Mouse (Mus musculus) embryo, embryonic 10 days (tissue): ENCODE results near the gene Nfyc.

Experiments used
- DNase-seq: peaks from one replicate; pipeline ENCODE4 v3.0.0-alpha.2; 2015; ENCODE audit warnings: low spot score

Nfyc gene

DNA sequence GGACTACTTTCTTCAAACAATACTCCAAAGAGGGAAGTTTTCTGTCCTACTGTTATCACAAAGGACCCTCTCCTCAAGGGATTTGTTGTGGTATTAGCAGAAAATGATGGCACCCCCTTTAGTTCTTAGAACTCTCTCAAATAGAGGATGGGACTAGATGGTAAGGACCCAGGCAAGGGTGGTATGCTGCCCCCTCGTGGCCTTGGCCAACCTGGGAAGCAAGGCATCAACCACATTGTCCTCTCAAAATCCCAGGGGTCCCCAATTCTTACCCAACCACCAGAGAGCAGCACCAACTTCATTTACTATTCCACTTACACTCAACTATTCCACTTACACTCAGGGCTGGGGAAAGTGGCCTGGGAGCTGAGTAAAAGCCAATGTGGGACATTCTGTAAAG, 76.1 kb downstream of the Nfyc start:
- peak; percentile 84 for DNase-seq

- no peak for DNase-seq
Measured at GRCm38 (mm10) chr4:120749601-120750000, 81.8 kb downstream of the Nfyc start.

- no peak for DNase-seq
Measured at GRCm38 (mm10) chr4:120747941-120748866, 83.2 kb downstream of the Nfyc start, which contains the start of gene Kcnq4. TSS of gene Kcnq4 (minus strand) at chr4:120748612.

GRCm38 (mm10) chr4:120747243-120747792, 84.1 kb downstream of the Nfyc start:
- DNase-seq: no peak

DNA sequence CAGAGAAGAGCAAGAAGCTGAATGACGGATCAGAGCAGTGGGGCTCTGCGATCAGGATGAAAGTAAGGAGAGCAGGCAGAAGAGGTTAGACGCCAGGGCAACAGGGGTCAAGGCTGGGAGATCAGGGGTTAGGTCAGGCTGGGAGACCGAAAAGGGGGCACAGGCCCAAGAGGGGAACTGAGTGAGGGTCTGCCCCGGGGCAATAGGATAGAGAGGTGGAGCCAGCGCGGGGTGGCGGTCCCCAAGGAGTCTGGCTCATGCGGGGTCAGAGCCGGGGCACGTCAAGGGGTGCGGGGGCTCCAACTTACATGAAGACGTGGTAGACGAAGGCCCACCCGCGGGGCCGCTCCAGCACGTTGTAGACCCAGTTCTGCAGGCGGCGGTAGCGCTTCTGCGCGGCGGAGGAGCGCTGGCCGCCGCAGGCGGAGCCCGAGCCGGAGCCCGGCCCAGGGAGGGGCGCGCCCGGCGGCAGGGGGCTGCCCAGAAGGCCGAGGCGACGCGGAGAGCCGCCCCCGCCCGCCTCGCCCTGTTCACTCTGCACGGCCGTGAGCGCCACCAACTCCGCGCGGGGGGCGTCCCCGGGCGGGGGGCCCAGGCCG, 84.7 kb downstream of the Nfyc start:
- no peak for DNase-seq

DNA sequence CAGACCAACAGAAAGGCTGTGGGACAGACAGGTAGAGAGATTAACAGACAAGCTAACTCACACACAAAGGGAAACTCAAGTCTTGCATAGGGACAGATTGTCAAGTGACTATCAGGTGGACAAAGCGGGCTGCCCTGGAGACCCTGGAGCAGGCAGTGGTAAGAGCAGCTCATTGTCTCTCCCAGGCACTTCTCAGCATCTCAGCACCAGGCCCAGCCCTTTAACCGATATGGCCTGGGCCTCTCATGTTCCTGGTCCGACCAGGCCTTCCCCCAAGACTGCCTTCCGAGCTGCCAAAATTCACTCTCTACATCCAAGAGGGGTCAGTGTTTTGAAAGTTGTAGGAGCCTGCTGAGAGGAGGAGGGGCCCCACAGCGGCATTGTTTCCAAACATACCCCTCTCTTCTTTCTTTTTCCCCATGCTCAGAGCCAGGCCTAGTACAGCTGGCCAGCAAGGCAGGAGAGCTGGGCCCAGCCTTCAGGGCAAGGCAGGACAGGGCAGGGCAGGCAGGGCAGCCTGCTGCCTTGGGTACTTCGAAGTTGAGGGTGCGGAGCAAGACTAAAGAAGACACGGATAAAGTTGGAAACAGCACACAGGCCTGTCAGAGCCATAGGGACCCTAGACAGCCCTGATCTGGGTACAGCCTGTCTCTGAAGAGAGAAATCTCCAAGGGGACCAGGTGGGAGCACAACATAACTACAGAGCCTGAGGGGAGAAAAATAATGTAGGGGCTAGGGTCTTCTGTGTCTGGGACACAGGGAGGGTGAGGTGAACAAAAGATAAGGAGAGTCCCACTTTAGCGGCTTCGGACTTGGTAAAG, 85.4 kb downstream of the Nfyc start:
- DNase-seq: peak; percentile 33

DNA sequence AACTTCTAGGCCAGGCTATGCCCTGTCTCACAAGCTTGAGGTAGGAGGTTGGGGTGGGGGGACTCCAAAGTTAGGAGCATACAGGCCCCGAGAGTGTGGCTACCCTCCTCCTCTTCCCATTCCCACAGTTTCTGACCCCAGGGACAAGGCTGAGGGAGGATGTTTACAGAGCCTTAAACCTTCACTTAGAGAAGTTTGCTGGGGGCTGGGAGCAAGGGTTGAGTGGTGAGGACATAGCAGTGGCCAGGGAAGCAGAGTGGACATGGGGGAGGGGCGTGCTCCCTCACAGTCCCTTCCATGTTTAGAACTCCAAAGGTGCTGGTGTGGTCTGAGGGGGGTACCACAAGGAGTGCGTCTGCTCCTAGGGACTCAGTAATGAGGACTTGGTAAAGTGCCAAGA, 87.7 kb downstream of the Nfyc start:
- no peak for DNase-seq

DNA sequence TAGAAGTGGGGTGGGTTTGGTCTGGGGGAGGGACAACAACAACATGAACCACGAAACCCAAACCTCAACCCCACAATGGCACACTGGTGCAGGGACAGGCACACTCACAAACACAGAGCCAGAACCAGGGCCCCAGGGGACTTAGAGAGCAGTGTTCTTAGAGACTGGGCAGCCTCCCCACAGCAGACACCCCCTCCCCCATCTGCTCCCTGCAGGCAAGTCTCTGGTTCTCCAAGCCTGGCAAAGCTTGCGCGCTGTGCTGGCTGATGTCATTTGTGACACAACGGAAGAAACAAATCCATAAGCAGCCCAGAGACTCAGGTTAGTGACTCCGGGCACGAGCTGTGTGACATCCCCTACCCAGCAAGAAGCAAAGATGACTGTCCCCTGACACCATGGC, 90.1 kb downstream of the Nfyc start:
- DNase-seq: no peak

DNA sequence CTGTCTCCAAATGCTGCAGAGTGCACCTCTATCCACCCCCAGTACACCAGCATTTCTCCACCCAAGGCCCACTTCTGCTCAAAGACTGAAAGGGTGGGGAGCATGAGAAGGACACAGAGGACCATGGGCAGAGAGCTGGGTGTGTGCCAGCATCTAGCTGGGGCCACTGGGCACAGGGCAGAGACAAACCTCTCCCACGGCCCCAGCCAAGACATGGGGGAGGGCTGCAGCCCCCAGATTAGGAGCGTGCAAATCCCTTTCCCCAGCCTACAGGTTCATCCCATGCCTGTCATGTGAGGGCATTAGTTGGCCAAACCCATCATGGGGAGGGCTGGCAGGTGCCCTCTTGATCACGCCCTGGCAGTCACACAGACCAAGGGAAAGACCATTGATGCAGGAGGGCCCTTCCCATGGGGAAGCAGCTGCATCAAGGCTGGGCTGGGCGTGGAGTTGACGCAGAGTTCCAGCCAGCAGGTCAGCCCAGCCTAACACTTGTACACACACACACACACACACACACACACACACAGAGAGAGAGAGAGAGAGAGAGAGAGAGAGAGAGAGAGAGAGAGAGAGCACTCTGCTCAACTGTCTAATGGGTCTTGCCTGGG, 97.3 kb downstream of the Nfyc start:
- no peak for DNase-seq

GRCm38 (mm10) chr4:120732737-120733136, 98.6 kb downstream of the Nfyc start:
- DNase-seq: no peak

DNA sequence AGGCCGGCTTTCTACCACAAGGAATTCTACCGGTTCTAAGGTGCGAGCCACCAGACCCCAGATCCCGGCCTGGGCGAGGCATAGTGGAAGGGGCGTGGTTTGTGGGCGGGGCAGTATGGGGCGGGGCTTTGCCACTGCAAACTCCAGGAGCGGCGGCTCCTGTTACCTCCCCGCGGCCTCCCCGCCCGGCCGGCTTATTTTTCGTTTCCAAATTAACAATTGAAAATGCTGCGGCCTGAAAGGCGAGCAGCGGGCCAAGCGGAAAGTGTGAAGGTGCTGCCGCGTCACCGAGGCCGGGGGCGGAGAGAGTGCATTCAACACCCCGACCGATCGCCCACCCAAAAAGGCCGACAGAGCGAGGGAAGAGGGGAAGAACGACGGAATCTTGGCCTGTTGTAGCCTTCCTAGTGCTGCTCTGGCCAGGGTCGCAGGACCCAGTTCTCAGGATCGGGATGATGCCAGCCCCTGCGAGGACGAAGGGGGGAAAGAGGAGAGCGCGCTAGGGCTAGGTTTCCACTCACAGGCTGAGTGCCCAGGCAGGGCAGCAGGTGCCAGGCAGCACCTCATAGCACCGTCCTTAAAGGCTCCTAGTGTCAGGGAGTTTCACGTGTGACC, 100.2 kb downstream of the Nfyc start:
- peak; percentile 74 for DNase-seq

DNA sequence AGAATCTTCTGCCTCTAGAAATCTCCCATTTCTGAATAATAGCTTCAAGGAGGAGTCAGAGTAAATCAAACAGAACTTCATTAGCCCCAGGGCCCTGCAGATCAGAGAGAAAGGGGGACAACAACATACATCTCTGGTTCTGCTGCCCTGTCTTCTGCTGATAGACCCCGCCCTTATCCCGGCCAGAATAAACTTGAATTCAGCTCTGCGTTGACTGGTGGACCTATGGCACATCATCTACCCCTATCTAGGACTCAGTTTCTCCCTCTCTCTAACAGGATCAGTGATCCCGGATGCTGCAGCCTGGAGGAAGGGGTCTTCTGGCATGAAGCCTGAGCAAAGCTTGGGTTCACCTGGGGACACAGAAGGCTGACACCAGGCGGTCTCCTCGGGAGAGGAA, 100.8 kb downstream of the Nfyc start:
- no peak for DNase-seq

GRCm38 (mm10) chr4:120730146-120730545, 101.2 kb downstream of the Nfyc start:
- no peak for DNase-seq

DNA sequence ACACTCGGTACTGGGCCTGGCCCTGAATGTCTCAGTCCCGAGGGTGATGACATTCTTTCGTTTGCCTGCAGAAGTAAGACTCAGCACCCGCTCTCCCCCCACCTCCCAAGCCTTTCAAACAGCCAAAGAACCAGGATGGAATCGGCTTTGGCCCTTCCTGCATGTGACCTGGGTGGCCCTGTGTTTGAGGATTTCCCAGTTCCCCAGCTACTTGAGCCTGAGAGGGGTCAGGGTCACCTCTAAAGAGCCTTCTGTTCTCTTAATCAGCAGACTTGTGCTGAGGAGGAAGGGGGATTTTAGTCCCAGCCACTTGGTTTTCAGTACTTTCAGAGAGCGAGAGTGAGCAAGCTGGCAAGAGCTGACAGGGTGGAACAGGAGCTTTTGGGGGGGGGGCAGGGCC, 101.9 kb downstream of the Nfyc start:
- peak; percentile 69 for DNase-seq

GRCm38 (mm10) chr4:120727842-120728241, 103.5 kb downstream of the Nfyc start:
- no peak for DNase-seq

GRCm38 (mm10) chr4:120726174-120726573, 105.2 kb downstream of the Nfyc start:
- DNase-seq: no peak

- peak; percentile 81 for DNase-seq
Measured at GRCm38 (mm10) chr4:120725516-120726090, 105.8 kb downstream of the Nfyc start.

GRCm38 (mm10) chr4:120721574-120721973, 109.8 kb downstream of the Nfyc start:
- no peak for DNase-seq

- peak; percentile 47 for DNase-seq
Measured at GRCm38 (mm10) chr4:120719152-120719551, 112.2 kb downstream of the Nfyc start.

GRCm38 (mm10) chr4:120717591-120717990, 113.8 kb downstream of the Nfyc start:
- no peak for DNase-seq

DNA sequence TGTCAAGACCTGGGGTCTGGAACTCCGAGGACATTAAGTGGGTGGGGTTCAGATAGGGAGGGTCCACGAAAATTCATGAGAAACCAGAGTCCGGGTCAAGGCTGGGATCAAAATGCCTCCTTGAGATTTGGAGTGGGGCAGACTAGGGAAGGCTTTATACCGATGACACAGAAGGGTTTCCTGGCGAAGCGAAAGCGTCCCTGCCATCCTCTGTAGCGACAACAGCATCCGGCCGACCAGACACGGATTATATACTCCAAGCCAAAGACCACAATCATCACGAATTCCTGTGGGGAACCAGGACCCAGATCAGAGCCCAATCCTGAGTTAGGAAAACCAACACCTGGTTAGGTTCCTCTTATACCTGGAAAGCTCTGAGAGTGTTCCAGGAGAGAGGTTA, 114.6 kb downstream of the Nfyc start:
- no peak for DNase-seq
